Comparison of ENCODE assay signal across 19 mouse cellular contexts in the genomic region with DNA sequence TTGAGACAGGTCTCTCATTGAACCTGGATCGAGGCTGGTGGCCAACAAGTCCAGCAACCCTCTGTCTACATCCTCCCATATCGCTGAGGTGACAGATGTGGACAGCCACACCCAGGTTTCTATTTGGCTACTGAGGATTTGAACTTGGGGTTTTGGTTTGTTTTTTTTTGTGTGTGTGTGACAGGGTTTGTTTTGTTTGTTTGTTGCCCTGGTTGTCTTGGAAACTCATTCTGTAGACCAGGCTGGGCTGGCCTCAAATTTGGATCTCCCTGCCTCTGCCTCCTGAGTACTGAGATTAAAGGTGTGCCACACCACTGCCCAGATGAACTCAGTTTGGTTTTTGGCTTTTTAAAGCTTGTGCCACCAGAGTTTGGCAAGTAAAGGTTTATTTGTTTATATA. TPM values are rescaled to one million over a fixed set of nuclear protein-coding genes. Genes with fewer than 3 reads are reported as not detected.
DNase-seq lines count a peak whose midpoint lies in the region; ATAC-seq lines count a peak whose summit lies in the region.
"Had no signal": no experiment of that assay in that cellular context is flagged by ENCODE, and none has a peak within 500 bp of the region (broad histone marks: within the 10 kb centered on the region; RNA-seq: fewer than 3 reads in every experiment).

No protein-coding gene starts in this region.

- peaks cover 23% of the 10 kb centered on the region for H3K4me1 ChIP-seq in heart, embryonic 15.5 days (replicated peaks)
- H3K4me1 ChIP-seq in forebrain, embryonic 16.5 days (replicated peaks; ENCODE audit: control insufficient read depth, insufficient read depth, low read length) = peaks cover 40% of the 10 kb centered on the region
- H3K4me1 ChIP-seq in neural tube, embryonic 15.5 days = peaks cover 51% of the 10 kb centered on the region

- ATAC-seq in heart, embryonic 15.5 days (replicated peaks; ENCODE audit: insufficient number of reproducible peaks, insufficient read depth, low FRiP score, low read depth) = no peak
- ATAC-seq in activated CD4-positive, CD25-positive, alpha-beta regulatory T cell, adult 4 months = peak; percentile 15
- no peak for ATAC-seq in forebrain, embryonic 16.5 days
- no peak for ATAC-seq in neural tube, embryonic 15.5 days (ENCODE audit: low FRiP score)
- ATAC-seq: forebrain, embryonic 13.5 days; intestine, embryonic 16.5 days had no signal

- H3K27me3 ChIP-seq in heart, embryonic 15.5 days = no peaks in the 10 kb centered on the region
- no peaks in the 10 kb centered on the region for H3K27me3 ChIP-seq in forebrain, embryonic 16.5 days (replicated peaks; ENCODE audit: control insufficient read depth, insufficient read depth, low read length)
- H3K27me3 ChIP-seq in neural tube, embryonic 15.5 days (replicated peaks) = no peaks in the 10 kb centered on the region
- H3K27me3 ChIP-seq: forebrain, embryonic 13.5 days; heart, embryonic 13.5 days; hindbrain, embryonic 13.5 days had no signal

- no peak overlapping the region for H3K4me3 ChIP-seq in heart, embryonic 15.5 days
- H3K4me3 ChIP-seq in forebrain, embryonic 16.5 days (replicated peaks; ENCODE audit: low read length) = no peak overlapping the region
- no peak overlapping the region for H3K4me3 ChIP-seq in neural tube, embryonic 15.5 days (replicated peaks)
- H3K4me3 ChIP-seq: forebrain, embryonic 13.5 days; heart, embryonic 13.5 days; hindbrain, embryonic 13.5 days had no signal

- H3K9ac ChIP-seq in heart, embryonic 15.5 days = no peak overlapping the region
- no peak overlapping the region for H3K9ac ChIP-seq in forebrain, embryonic 16.5 days (replicated peaks; ENCODE audit: low read depth, low read length)
- H3K9ac ChIP-seq in neural tube, embryonic 15.5 days (replicated peaks) = no peak overlapping the region
- H3K9ac ChIP-seq: forebrain, embryonic 13.5 days; heart, embryonic 13.5 days; hindbrain, embryonic 13.5 days had no signal

- H3K4me2 ChIP-seq in heart, embryonic 15.5 days = no peak overlapping the region
- no peak overlapping the region for H3K4me2 ChIP-seq in forebrain, embryonic 16.5 days (ENCODE audit: low read length)
- no peak overlapping the region for H3K4me2 ChIP-seq in neural tube, embryonic 15.5 days
- H3K4me2 ChIP-seq: forebrain, embryonic 13.5 days; heart, embryonic 13.5 days; hindbrain, embryonic 13.5 days had no signal

- H3K36me3 ChIP-seq in heart, embryonic 15.5 days = peaks cover 11% of the 10 kb centered on the region; the same call in 1 of the 2 replicates
- H3K36me3 ChIP-seq in forebrain, embryonic 16.5 days (ENCODE audit: control insufficient read depth, insufficient read depth) = peaks cover 33% of the 10 kb centered on the region
- peaks cover 59% of the 10 kb centered on the region for H3K36me3 ChIP-seq in neural tube, embryonic 15.5 days

- 94% methylated on average over 2 of the region's 2 CpGs for WGBS in heart, embryonic 15.5 days
- WGBS in forebrain, embryonic 16.5 days = 95% methylated on average over 2 of the region's 2 CpGs
- WGBS in neural tube, embryonic 15.5 days = 95% methylated on average over 2 of the region's 2 CpGs

- no peaks in the 10 kb centered on the region for H3K9me3 ChIP-seq in heart, embryonic 15.5 days (replicated peaks)
- H3K9me3 ChIP-seq in forebrain, embryonic 16.5 days (ENCODE audit: control insufficient read depth, low read length) = no peaks in the 10 kb centered on the region
- H3K9me3 ChIP-seq in neural tube, embryonic 15.5 days (replicated peaks) = no peaks in the 10 kb centered on the region
- H3K9me3 ChIP-seq: forebrain, embryonic 13.5 days; heart, embryonic 13.5 days; hindbrain, embryonic 13.5 days had no signal

- no peak for DNase-seq in heart, adult 18-20 months
- peak; percentile 65 for DNase-seq in CD4-positive helper T cell, adult 2 months (ENCODE audit: low read depth, low spot score)
- DNase-seq in CD4-positive, CD25-positive, alpha-beta regulatory T cell, adult 2 months (ENCODE audit: low read depth, low spot score) = peak; percentile 32
- no peak for DNase-seq in right cerebral cortex, postnatal 14 days
- DNase-seq: adrenal gland, postnatal 10 days; cerebellum, postnatal 25 days; gastrocnemius, postnatal 10 days; heart, postnatal 14 days; kidney, adult 2 months had no signal

- H3K27ac ChIP-seq in heart, embryonic 15.5 days = 0 out of 2 replicates have a peak overlapping the region, but pooled peaks have one; percentile 23
- H3K27ac ChIP-seq in forebrain, embryonic 16.5 days (ENCODE audit: low read length) = no peak overlapping the region
- no peak overlapping the region for H3K27ac ChIP-seq in neural tube, embryonic 15.5 days (replicated peaks)
- H3K27ac ChIP-seq: forebrain, embryonic 13.5 days; heart, embryonic 13.5 days; hindbrain, embryonic 13.5 days had no signal

RNA-seq across cellular contexts. Expression of a gene that starts 5.3 kb away (rescaled TPM):
- 5.1 and 6.5 TPM in 2 replicates for polyA plus RNA-seq in heart, embryonic 15.5 days (2015; fragmentation: Nextera tagmentation; extraction: Ambion mirVana)
- total RNA-seq in heart, adult 18-20 months (2021) = 10 to 100 TPM; 11.2 to 13.9 TPM
- polyA plus RNA-seq in activated CD4-positive, CD25-positive, alpha-beta regulatory T cell, adult 4 months (2017; shearing (Covaris generic)) = 10 to 100 TPM; 31.0 to 34.7 TPM
- 4.2 and 5.6 TPM in 2 replicates for polyA plus RNA-seq in forebrain, embryonic 16.5 days (2015; fragmentation: Nextera tagmentation; extraction: Ambion mirVana)
- 2.8 and 3.9 TPM in 2 replicates for polyA plus RNA-seq in neural tube, embryonic 15.5 days (2015; fragmentation: Nextera tagmentation; extraction: Ambion mirVana)

RNA-seq across cellular contexts. Expression of a gene that starts 5.5 kb away (rescaled TPM):
- polyA plus RNA-seq in heart, embryonic 15.5 days (2015; fragmentation: Nextera tagmentation; extraction: Ambion mirVana) = 49.7 and 60.9 TPM in 2 replicates
- total RNA-seq in heart, adult 18-20 months (2021) = 10 to 100 TPM; 19.3 to 21.8 TPM
- 100 to 1,000 TPM; 258 to 260 TPM for polyA plus RNA-seq in activated CD4-positive, CD25-positive, alpha-beta regulatory T cell, adult 4 months (2017; shearing (Covaris generic))
- polyA plus RNA-seq in forebrain, embryonic 16.5 days (2015; fragmentation: Nextera tagmentation; extraction: Ambion mirVana) = 72.9 and 79.3 TPM in 2 replicates
- polyA plus RNA-seq in neural tube, embryonic 15.5 days (2015; fragmentation: Nextera tagmentation; extraction: Ambion mirVana) = 46.2 and 55.5 TPM in 2 replicates

RNA-seq across cellular contexts. Expression of a gene that starts 8.9 kb away (rescaled TPM):
- 10.6 and 12.0 TPM in 2 replicates for polyA plus RNA-seq in heart, embryonic 15.5 days (2015; fragmentation: Nextera tagmentation; extraction: Ambion mirVana)
- total RNA-seq in heart, adult 18-20 months (2021) = 1 to 10 TPM; 6.8 to 8.6 TPM
- 10 to 100 TPM; 21.2 to 31.5 TPM for polyA plus RNA-seq in activated CD4-positive, CD25-positive, alpha-beta regulatory T cell, adult 4 months (2017; shearing (Covaris generic))
- polyA plus RNA-seq in forebrain, embryonic 16.5 days (2015; fragmentation: Nextera tagmentation; extraction: Ambion mirVana) = 263 and 264 TPM in 2 replicates
- 250 and 346 TPM in 2 replicates for polyA plus RNA-seq in neural tube, embryonic 15.5 days (2015; fragmentation: Nextera tagmentation; extraction: Ambion mirVana)

RNA-seq across cellular contexts. Expression of a gene that starts 18.4 kb away (rescaled TPM):
- 0.38 and 0.55 TPM in 2 replicates for polyA plus RNA-seq in heart, embryonic 15.5 days (2015; fragmentation: Nextera tagmentation; extraction: Ambion mirVana)
- total RNA-seq in heart, adult 18-20 months (2021) = not detected
- 1 to 10 TPM in 1 of 2 experiments, under 1 TPM in 1; 0.40 to 1.1 TPM for polyA plus RNA-seq in activated CD4-positive, CD25-positive, alpha-beta regulatory T cell, adult 4 months (2017; shearing (Covaris generic))
- 0.27 TPM in 1 of 2 replicates, not detected in the other for polyA plus RNA-seq in forebrain, embryonic 16.5 days (2015; fragmentation: Nextera tagmentation; extraction: Ambion mirVana)
- 0.13 and 0.18 TPM in 2 replicates for polyA plus RNA-seq in neural tube, embryonic 15.5 days (2015; fragmentation: Nextera tagmentation; extraction: Ambion mirVana)
- total RNA-seq: heart, adult 8-10 months; heart, postnatal 14 days had no signal

RNA-seq across cellular contexts. Expression of a gene that starts 28.0 kb away (rescaled TPM):
- polyA plus RNA-seq in heart, embryonic 15.5 days (2015; fragmentation: Nextera tagmentation; extraction: Ambion mirVana) = 0.06 and 0.38 TPM in 2 replicates
- total RNA-seq in heart, adult 18-20 months (2021) = not detected
- not detected for polyA plus RNA-seq in activated CD4-positive, CD25-positive, alpha-beta regulatory T cell, adult 4 months (2017; shearing (Covaris generic))
- 0.23 TPM in 1 of 2 replicates, not detected in the other for polyA plus RNA-seq in forebrain, embryonic 16.5 days (2015; fragmentation: Nextera tagmentation; extraction: Ambion mirVana)
- 0.29 TPM in 1 of 2 replicates, not detected in the other for polyA plus RNA-seq in neural tube, embryonic 15.5 days (2015; fragmentation: Nextera tagmentation; extraction: Ambion mirVana)
- total RNA-seq: gastrocnemius, postnatal 10 days; heart, adult 8-10 months; hematopoietic stem cell, adult 5-6 weeks had no signal
- polyA plus RNA-seq: forebrain, embryonic 13.5 days had no signal

Comparison
In these comparisons a context has a peak if more than half of its experiments do, and no peak if none do; other contexts are left out.
1. DNase-seq: peak in CD4-positive helper T cell, adult 2 months (single experiment) and CD4-positive, CD25-positive, alpha-beta regulatory T cell, adult 2 months (single experiment); none in heart, adult 18-20 months (0 of 2) and right cerebral cortex, postnatal 14 days (single experiment).